Mouse (Mus musculus): Measurements from ENCODE around the gene Gm572. TPM values are rescaled to one million over a fixed set of nuclear protein-coding genes. Genes with fewer than 3 reads are reported as not detected.

Gene Gm572
- total and polyA plus RNA-seq, 2 experiments from 2014 or later: not detected

- peaks cover 3% of the 10 kb centered on the region; the same call in 1 of the 2 replicates for H3K4me1 ChIP-seq (ENCODE audit: insufficient read depth, low read length)
- ATAC-seq (no peak), DNase-seq (ENCODE audit: low spot score) (no peak)
- no peak overlapping the region for H3K9ac ChIP-seq (replicated peaks; ENCODE audit: low read length)
- H3K27me3 ChIP-seq (ENCODE audit: insufficient read depth, low read length): no peaks in the 10 kb centered on the region
- no peaks in the 10 kb centered on the region for H3K9me3 ChIP-seq (ENCODE audit: low read length)
- H3K4me3 ChIP-seq (ENCODE audit: low read length): no peak overlapping the region
- peaks cover 39% of the 10 kb centered on the region for H3K36me3 ChIP-seq (ENCODE audit: insufficient read depth, low read length)
- H3K27ac ChIP-seq: no peak overlapping the region
- H3K4me2 ChIP-seq (ENCODE audit: low read depth, low read length): peak overlapping the region; percentile 70
- TF ChIP-seq CTCF (IDR thresholded peaks at IDR 0.05; ENCODE audit: low read depth): no peak
- WGBS: 86% methylated on average over 10 of the region's 10 CpGs
Observed at GRCm38 (mm10) chr4:148625010-148625409, 18.1 kb upstream of the Gm572 start.

GRCm38 (mm10) chr4:148625756-148626622 lies 17.1 kb upstream of the Gm572 start:
- ATAC-seq (peak; percentile 68), DNase-seq (ENCODE audit: low spot score) (peak; percentile 65)
- no peak for TF ChIP-seq CTCF (IDR thresholded peaks at IDR 0.05; ENCODE audit: low read depth)
- WGBS: under 1% methylated on average over 57 of the region's 57 CpGs
- Histone ChIP-seq H3K4me1 (ENCODE audit: insufficient read depth, low read length) (peaks cover 3% of the 10 kb centered on the region; the same call in 1 of the 2 replicates), H3K27ac (peak overlapping the region; percentile 99), H3K4me2 (ENCODE audit: low read depth, low read length) (peak overlapping the region; percentile 70), H3K4me3 (ENCODE audit: low read length) (peak overlapping the region; percentile 100), H3K36me3 (ENCODE audit: insufficient read depth, low read length) (peaks cover 32% of the 10 kb centered on the region), H3K9ac (replicated peaks; ENCODE audit: low read length) (peak overlapping the region; percentile 99), H3K9me3 (ENCODE audit: low read length) (no peaks in the 10 kb centered on the region), H3K27me3 (ENCODE audit: insufficient read depth, low read length) (no peaks in the 10 kb centered on the region)

GRCm38 (mm10) chr4:148626623-148627185 lies 16.4 kb upstream of the Gm572 start, which contains the start of gene Tardbp:
Gene Tardbp (minus strand): TSS chr4:148627019.
- under 1% methylated on average over 51 of the region's 51 CpGs for WGBS
- peak within 1 kb of the TSS; percentile 99 for H3K9ac ChIP-seq (replicated peaks; ENCODE audit: low read length)
- H3K4me2 ChIP-seq (ENCODE audit: low read depth, low read length): peak within 1 kb of the TSS; percentile 70
- peaks cover 3% of the 10 kb centered on the region; the same call in 1 of the 2 replicates for H3K4me1 ChIP-seq (ENCODE audit: insufficient read depth, low read length)
- no peaks in the 10 kb centered on the region for H3K27me3 ChIP-seq (ENCODE audit: insufficient read depth, low read length)
- peak within 1 kb of the TSS; percentile 100 for H3K4me3 ChIP-seq (ENCODE audit: low read length)
- peaks cover 27% of the 10 kb centered on the region for H3K36me3 ChIP-seq (ENCODE audit: insufficient read depth, low read length)
- H3K27ac ChIP-seq: peak within 1 kb of the TSS; percentile 99
- peak; percentile 97 for ATAC-seq
- peak; percentile 98 for DNase-seq (ENCODE audit: low spot score)
- TF ChIP-seq CTCF (IDR thresholded peaks at IDR 0.05; ENCODE audit: low read depth): peak; percentile 33; the same call in 1 of the 2 replicates
- H3K9me3 ChIP-seq (ENCODE audit: low read length): no peaks in the 10 kb centered on the region

GRCm38 (mm10) chr4:148627246-148627645 lies 15.9 kb upstream of the Gm572 start:
- Histone ChIP-seq H3K4me3 (ENCODE audit: low read length) (peak overlapping the region; percentile 100), H3K9ac (replicated peaks; ENCODE audit: low read length) (peak overlapping the region; percentile 99; the same call in 1 of the 2 replicates), H3K36me3 (ENCODE audit: insufficient read depth, low read length) (peaks cover 21% of the 10 kb centered on the region), H3K27me3 (ENCODE audit: insufficient read depth, low read length) (no peaks in the 10 kb centered on the region), H3K4me1 (ENCODE audit: insufficient read depth, low read length) (peaks cover 3% of the 10 kb centered on the region; the same call in 1 of the 2 replicates), H3K4me2 (ENCODE audit: low read depth, low read length) (peak overlapping the region; percentile 70), H3K9me3 (ENCODE audit: low read length) (no peaks in the 10 kb centered on the region), H3K27ac (peak overlapping the region; percentile 99; the same call in 1 of the 2 replicates)
- TF ChIP-seq CTCF (IDR thresholded peaks at IDR 0.05; ENCODE audit: low read depth): no peak
- ATAC-seq (peak; percentile 24; the same call in 1 of the 2 replicates), DNase-seq (ENCODE audit: low spot score) (no peak)
- WGBS: 61% methylated on average over 3 of the region's 3 CpGs

- H3K4me2 ChIP-seq (ENCODE audit: low read depth, low read length): no peak overlapping the region
- no peaks in the 10 kb centered on the region for H3K9me3 ChIP-seq (ENCODE audit: low read length)
- no peak for DNase-seq (ENCODE audit: low spot score)
- no peak overlapping the region for H3K9ac ChIP-seq (replicated peaks; ENCODE audit: low read length)
- no peak for TF ChIP-seq CTCF (IDR thresholded peaks at IDR 0.05; ENCODE audit: low read depth)
- no peak for ATAC-seq
- WGBS: 71% methylated on average over 3 of the region's 3 CpGs
- H3K4me3 ChIP-seq (ENCODE audit: low read length): no peak overlapping the region
- H3K27me3 ChIP-seq (ENCODE audit: insufficient read depth, low read length): no peaks in the 10 kb centered on the region
- H3K27ac ChIP-seq: no peak overlapping the region
- H3K4me1 ChIP-seq (ENCODE audit: insufficient read depth, low read length): peaks cover 2% of the 10 kb centered on the region; the same call in 1 of the 2 replicates
- no peaks in the 10 kb centered on the region for H3K36me3 ChIP-seq (ENCODE audit: insufficient read depth, low read length)
Observed at GRCm38 (mm10) chr4:148632013-148632692, 11.0 kb upstream of the Gm572 start.

- Histone ChIP-seq H3K9ac (replicated peaks; ENCODE audit: low read length) (no peak overlapping the region), H3K9me3 (ENCODE audit: low read length) (no peaks in the 10 kb centered on the region), H3K27ac (no peak overlapping the region), H3K4me1 (ENCODE audit: insufficient read depth, low read length) (no peaks in the 10 kb centered on the region), H3K27me3 (ENCODE audit: insufficient read depth, low read length) (no peaks in the 10 kb centered on the region), H3K4me2 (ENCODE audit: low read depth, low read length) (no peak overlapping the region), H3K4me3 (ENCODE audit: low read length) (no peak overlapping the region), H3K36me3 (ENCODE audit: insufficient read depth, low read length) (no peaks in the 10 kb centered on the region)
- ATAC-seq: no peak
- no peak for DNase-seq (ENCODE audit: low spot score)
- 61% methylated on average over 2 of the region's 2 CpGs for WGBS
- TF ChIP-seq CTCF (IDR thresholded peaks at IDR 0.05; ENCODE audit: low read depth): no peak
Observed at GRCm38 (mm10) chr4:148633395-148634061, 9.6 kb upstream of the Gm572 start.

All from hindbrain, postnatal 0 days (tissue).